Mouse (Mus musculus) olfactory bulb, adult 2 months (tissue): Measurements from ENCODE around the gene Stk10.

Source experiments
- CTCF ChIP-seq: fragments of 200-500 bp; IDR thresholded peaks from 2 replicates; pipeline ENCODE4 v1.5.1; 2012; ENCODE audit warnings: low read depth, mild to moderate bottlenecking, low read length, moderate library complexity; ENCODE audit not compliant: insufficient read depth
- POLR2A ChIP-seq: fragments of 200-500 bp; IDR thresholded peaks from 2 replicates; pipeline ENCODE4 v1.6.1; 2012; ENCODE audit warnings: mild to moderate bottlenecking, low read depth, low read length, moderate library complexity; ENCODE audit not compliant: insufficient read depth

DNA sequence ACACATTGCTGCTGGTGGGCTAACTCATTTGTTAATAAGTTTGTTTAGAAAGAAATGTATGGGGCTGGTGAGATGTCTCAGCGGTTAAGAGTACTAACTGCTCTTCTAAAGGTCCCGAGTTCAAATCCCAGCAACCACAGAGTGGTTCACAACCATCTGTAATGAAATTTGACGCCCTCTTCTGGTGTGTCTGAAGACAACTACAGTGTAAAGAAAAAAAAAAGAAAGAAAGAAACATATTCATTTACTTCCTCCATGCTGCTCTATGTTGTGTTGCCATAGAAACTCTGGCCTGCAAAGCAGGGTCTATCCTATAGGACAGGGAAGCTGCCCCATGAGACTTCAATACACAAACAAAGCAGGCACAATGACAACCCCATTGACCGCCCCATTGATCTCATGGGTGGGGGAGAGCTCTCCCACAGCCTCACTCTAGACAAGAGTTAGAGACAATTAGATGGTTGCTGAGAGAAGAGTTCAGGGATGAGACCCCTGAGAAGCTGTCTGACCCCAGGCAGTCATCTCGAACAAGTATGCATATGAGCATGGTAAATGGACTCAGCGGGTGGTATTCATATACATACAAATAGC lies 86.9 kb downstream of the Stk10 start:
- no peak for TF ChIP-seq POLR2A
- no peak for TF ChIP-seq CTCF
